Mouse (Mus musculus) ES-E14 (cell line): ENCODE measurements around the gene Dppa3.

Source experiments
- HCFC1 ChIP-seq: IDR thresholded peaks from 2 replicates; pipeline ENCODE4 v1.6.1; 2012; ENCODE audit warnings: low read length, inconsistent platforms, borderline replicate concordance; ENCODE audit not compliant: insufficient read depth
- MAFK ChIP-seq: IDR thresholded peaks from 2 replicates; pipeline ENCODE4 v1.6.1; 2014; ENCODE audit warnings: mild to moderate bottlenecking, low read depth, low read length, inconsistent platforms; ENCODE audit not compliant: insufficient read depth
- ZC3H11A ChIP-seq: IDR thresholded peaks from 2 replicates; pipeline ENCODE4 v1.6.1; 2012; ENCODE audit warnings: low read depth, mild to moderate bottlenecking, inconsistent platforms, low read length, borderline replicate concordance

DNA sequence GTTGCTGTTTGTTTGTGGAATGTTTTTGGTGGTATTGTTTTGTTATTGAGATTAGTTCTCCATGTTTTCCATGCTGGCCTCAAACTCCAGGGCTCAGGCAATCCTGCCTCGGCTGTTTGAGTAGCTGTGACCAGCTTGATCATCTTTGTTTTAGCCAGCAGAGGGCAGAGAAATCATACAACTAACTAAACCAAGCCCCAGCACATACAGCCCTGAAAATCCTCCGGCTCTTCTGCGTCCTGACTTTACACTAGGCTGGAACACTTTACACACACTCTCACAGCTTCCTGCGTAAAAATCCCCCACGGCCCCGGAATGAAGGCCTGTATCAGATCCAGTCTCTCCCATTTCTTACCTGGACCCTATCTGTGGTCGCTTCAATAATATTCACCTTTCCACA, 30.6 kb upstream of the Dppa3 start:
- TF ChIP-seq MAFK = no peak
- TF ChIP-seq HCFC1 = no peak
- no peak; the same call in 1 of the 2 replicates for TF ChIP-seq ZC3H11A
